Mouse (Mus musculus): ENCODE results near the gene Xntrpc. TPM values are rescaled to one million over a fixed set of nuclear protein-coding genes. Genes with fewer than 3 reads are reported as not detected.

Xntrpc gene
- polyA plus RNA-seq, 1 experiment from 2014 or later = 0.86 TPM

GRCm38 (mm10) chr7:102084041-102084696 is 18.7 kb downstream of the Xntrpc start:
- Histone ChIP-seq H3K9me3 (replicated peaks) (no peaks in the 10 kb centered on the region), H3K27ac (replicated peaks) (no peak overlapping the region), H3K27me3 (replicated peaks) (no peaks in the 10 kb centered on the region), H3K4me3 (replicated peaks) (no peak overlapping the region), H3K4me1 (no peaks in the 10 kb centered on the region), H3K36me3 (peaks cover 46% of the 10 kb centered on the region), H3K4me2 (no peak overlapping the region), H3K9ac (replicated peaks) (no peak overlapping the region)
- WGBS = 94% methylated on average over 26 of the region's 26 CpGs
- ATAC-seq (ENCODE audit: low FRiP score) = no peak

GRCm38 (mm10) chr7:102087336-102087735 is 21.8 kb downstream of the Xntrpc start:
- no peaks in the 10 kb centered on the region for H3K27me3 ChIP-seq (replicated peaks)
- H3K9me3 ChIP-seq (replicated peaks) = no peaks in the 10 kb centered on the region
- no peaks in the 10 kb centered on the region for H3K4me1 ChIP-seq
- no peak overlapping the region for H3K4me2 ChIP-seq
- H3K9ac ChIP-seq (replicated peaks) = no peak overlapping the region
- H3K4me3 ChIP-seq (replicated peaks) = no peak overlapping the region
- 92% methylated on average over 4 of the region's 4 CpGs for WGBS
- no peak overlapping the region for H3K27ac ChIP-seq (replicated peaks)
- ATAC-seq (ENCODE audit: low FRiP score) = no peak
- peaks cover 22% of the 10 kb centered on the region for H3K36me3 ChIP-seq

DNA sequence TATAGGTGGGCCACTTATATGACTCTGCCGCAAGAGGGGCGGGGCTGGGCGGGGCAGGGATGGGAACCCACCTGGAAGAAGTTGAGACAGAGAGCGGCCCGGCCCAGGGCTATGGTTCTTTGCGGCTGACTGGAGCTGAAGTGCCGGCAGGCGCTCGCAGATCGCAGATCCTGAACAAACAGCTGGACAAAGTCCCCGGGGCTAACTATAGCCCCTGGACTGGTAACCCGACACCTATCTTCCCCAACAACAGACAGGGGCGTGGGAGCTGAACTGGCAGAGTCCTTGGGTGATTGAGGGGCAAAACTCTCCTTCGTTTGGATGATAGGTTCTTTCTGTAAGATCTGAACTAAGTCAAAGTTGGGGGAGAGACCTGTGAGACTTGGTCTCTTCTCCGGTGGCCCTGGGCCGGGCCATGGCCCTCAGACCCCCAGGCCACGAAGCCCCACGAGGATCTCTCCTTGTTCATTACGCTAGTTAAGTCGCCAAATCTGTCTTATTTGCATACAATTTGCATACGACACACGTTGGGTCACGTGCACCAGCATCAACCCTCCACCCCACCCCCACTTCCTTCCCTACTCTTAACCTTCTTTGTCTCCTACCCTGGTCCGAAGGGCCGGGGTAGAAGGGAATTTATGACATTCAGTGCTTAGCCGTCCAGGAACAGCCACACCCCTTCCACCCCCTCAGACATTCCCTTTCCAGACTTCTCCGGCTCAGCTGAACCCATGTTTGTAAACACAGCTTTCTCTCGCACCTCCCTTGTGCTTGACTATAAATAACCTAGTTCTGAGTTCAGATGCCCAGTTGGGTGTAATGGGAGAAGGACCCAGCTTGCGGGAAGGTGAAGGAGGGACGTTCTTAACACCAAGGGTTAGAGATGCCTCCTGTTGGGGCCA is 34.5 kb downstream of the Xntrpc start:
- WGBS = 3% methylated on average over 30 of the region's 30 CpGs
- peak overlapping the region; percentile 53 for H3K4me2 ChIP-seq

GRCm38 (mm10) chr7:102100868-102101267 is 35.4 kb downstream of the Xntrpc start:
- Histone ChIP-seq H3K4me2 (no peak overlapping the region), H3K4me1 (peaks cover 14% of the 10 kb centered on the region), H3K9ac (replicated peaks) (no peak overlapping the region), H3K27me3 (replicated peaks) (no peaks in the 10 kb centered on the region; the same call in 1 of the 2 replicates), H3K4me3 (replicated peaks) (no peak overlapping the region), H3K9me3 (replicated peaks) (no peaks in the 10 kb centered on the region), H3K27ac (replicated peaks) (no peak overlapping the region), H3K36me3 (no peaks in the 10 kb centered on the region)
- ATAC-seq (ENCODE audit: low FRiP score) = no peak
- 35% methylated on average over 5 of the region's 5 CpGs for WGBS

More for the DNA sequence above, 34.5 kb downstream of the Xntrpc start:
- H3K27me3 ChIP-seq (replicated peaks) = no peaks in the 10 kb centered on the region; the same call in 1 of the 2 replicates
- peaks cover 14% of the 10 kb centered on the region for H3K4me1 ChIP-seq
- H3K4me3 ChIP-seq (replicated peaks) = peak overlapping the region; percentile 23
- peak; percentile 39; the same call in 1 of the 2 replicates for ATAC-seq (ENCODE audit: low FRiP score)
- H3K9me3 ChIP-seq (replicated peaks) = no peaks in the 10 kb centered on the region
- no peaks in the 10 kb centered on the region for H3K36me3 ChIP-seq
- H3K27ac ChIP-seq (replicated peaks) = no peak overlapping the region
- H3K9ac ChIP-seq (replicated peaks) = no peak overlapping the region

DNA sequence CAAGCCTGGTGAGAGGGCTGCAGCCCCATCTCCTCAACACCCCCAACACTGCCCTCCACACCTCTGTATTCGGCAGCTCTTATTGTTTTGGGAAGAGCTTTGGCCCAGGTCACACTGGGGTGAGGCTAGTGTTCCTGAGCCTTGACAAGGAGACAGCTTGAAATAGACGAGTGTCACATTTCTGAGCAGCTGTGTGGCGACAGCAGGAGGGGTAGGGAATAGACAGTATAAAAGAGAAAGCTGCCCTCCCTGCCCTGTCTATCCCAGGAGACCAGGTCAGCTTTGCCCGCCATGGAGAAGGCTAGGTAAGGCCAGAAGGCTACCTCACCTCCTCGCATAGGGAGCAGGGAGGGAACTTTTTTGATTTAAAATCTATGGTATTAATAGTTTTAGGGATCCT is 36.0 kb downstream of the Xntrpc start, which contains the start of gene Art1:
Art1 (plus strand) TSS at position 257 of the 400 bp plus-strand sequence.
- Histone ChIP-seq H3K9ac (replicated peaks) (no peak within 1 kb of the TSS), H3K4me1 (peaks cover 14% of the 10 kb centered on the region), H3K36me3 (no peaks in the 10 kb centered on the region), H3K4me3 (replicated peaks) (no peak within 1 kb of the TSS), H3K9me3 (replicated peaks) (no peaks in the 10 kb centered on the region), H3K27ac (replicated peaks) (no peak within 1 kb of the TSS), H3K4me2 (no peak within 1 kb of the TSS), H3K27me3 (replicated peaks) (no peaks in the 10 kb centered on the region; the same call in 1 of the 2 replicates)
- 44% methylated on average over 5 of the region's 5 CpGs for WGBS
- no peak for ATAC-seq (ENCODE audit: low FRiP score)

DNA sequence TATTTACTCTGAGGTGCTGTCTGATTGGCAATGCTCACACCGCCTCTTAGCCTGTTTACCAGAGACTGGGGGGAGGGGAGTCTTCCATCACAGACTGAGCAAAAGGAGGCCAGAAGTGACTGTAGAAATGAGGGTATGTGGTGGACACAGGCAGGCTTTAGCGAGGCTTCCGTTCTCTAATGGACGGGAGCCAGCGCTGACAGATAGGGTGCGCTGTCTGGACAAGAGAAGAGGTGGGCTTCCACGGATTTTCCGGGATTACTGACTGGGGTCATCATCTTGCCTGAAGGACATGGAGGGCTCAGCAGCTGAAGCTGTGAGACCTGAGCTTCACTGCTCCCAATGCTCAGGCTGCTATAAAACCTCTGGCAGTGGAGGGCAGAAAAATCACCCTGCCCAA is 36.7 kb downstream of the Xntrpc start:
- ATAC-seq (ENCODE audit: low FRiP score) = no peak
- 43% methylated on average over 8 of the region's 8 CpGs for WGBS
- Histone ChIP-seq H3K4me3 (replicated peaks) (no peak overlapping the region), H3K9me3 (replicated peaks) (no peaks in the 10 kb centered on the region), H3K36me3 (no peaks in the 10 kb centered on the region), H3K27ac (replicated peaks) (no peak overlapping the region), H3K4me1 (peaks cover 14% of the 10 kb centered on the region), H3K27me3 (replicated peaks) (no peaks in the 10 kb centered on the region; the same call in 1 of the 2 replicates), H3K4me2 (no peak overlapping the region), H3K9ac (replicated peaks) (no peak overlapping the region)

- Histone ChIP-seq H3K4me1 (peaks cover 14% of the 10 kb centered on the region), H3K9ac (replicated peaks) (no peak overlapping the region), H3K27ac (replicated peaks) (no peak overlapping the region), H3K27me3 (replicated peaks) (no peaks in the 10 kb centered on the region; the same call in 1 of the 2 replicates), H3K4me3 (replicated peaks) (no peak overlapping the region), H3K4me2 (no peak overlapping the region), H3K36me3 (no peaks in the 10 kb centered on the region), H3K9me3 (replicated peaks) (no peaks in the 10 kb centered on the region)
- WGBS = 54% methylated on average over 6 of the region's 6 CpGs
- no peak for ATAC-seq (ENCODE audit: low FRiP score)
These were observed 37.2 kb downstream of the Xntrpc start for GRCm38 (mm10) chr7:102102696-102103095.

- Histone ChIP-seq H3K27me3 (replicated peaks) (no peaks in the 10 kb centered on the region; the same call in 1 of the 2 replicates), H3K36me3 (no peaks in the 10 kb centered on the region), H3K4me2 (no peak overlapping the region), H3K9ac (replicated peaks) (no peak overlapping the region), H3K9me3 (replicated peaks) (no peaks in the 10 kb centered on the region), H3K27ac (replicated peaks) (no peak overlapping the region), H3K4me3 (replicated peaks) (no peak overlapping the region), H3K4me1 (peaks cover 14% of the 10 kb centered on the region)
- ATAC-seq (ENCODE audit: low FRiP score) = no peak
- WGBS = 87% methylated on average over 2 of the region's 2 CpGs
These were observed 38.0 kb downstream of the Xntrpc start for GRCm38 (mm10) chr7:102103555-102103954.

- H3K27me3 ChIP-seq (replicated peaks) = no peaks in the 10 kb centered on the region; the same call in 1 of the 2 replicates
- no peak overlapping the region for H3K4me3 ChIP-seq (replicated peaks)
- no peak overlapping the region for H3K9ac ChIP-seq (replicated peaks)
- no peaks in the 10 kb centered on the region for H3K9me3 ChIP-seq (replicated peaks)
- ATAC-seq (ENCODE audit: low FRiP score) = no peak
- 76% methylated on average over 5 of the region's 5 CpGs for WGBS
- H3K4me1 ChIP-seq = peaks cover 14% of the 10 kb centered on the region
- H3K27ac ChIP-seq (replicated peaks) = no peak overlapping the region
- no peak overlapping the region for H3K4me2 ChIP-seq
- no peaks in the 10 kb centered on the region for H3K36me3 ChIP-seq
These were observed 38.6 kb downstream of the Xntrpc start for GRCm38 (mm10) chr7:102104126-102104525.

DNA sequence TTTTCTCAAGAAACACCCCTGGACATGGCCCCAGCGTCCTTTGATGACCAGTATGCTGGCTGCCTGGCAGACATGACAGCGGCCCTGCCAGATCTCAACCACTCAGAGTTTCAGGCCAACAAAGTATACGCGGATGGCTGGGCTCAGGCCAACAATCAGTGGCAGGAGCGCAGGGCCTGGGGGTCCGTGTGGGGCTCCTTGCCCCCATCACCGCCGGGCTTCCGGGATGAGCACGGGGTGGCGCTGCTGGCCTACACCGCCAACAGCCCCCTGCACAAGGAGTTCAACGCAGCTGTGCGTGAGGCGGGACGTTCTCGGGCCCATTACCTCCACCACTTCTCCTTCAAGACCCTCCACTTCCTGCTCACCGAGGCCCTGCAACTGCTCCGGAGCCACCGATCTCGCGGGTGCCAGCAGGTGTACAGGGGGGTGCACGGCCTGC is 41.2 kb downstream of the Xntrpc start:
- no peak overlapping the region for H3K9ac ChIP-seq (replicated peaks)
- H3K4me1 ChIP-seq = 0 out of 2 replicates have a peak, but pooled peaks cover 2% of the 10 kb centered on the region
- H3K4me2 ChIP-seq = peak overlapping the region; percentile 53
- H3K9me3 ChIP-seq (replicated peaks) = no peaks in the 10 kb centered on the region
- peak overlapping the region; percentile 6; the same call in 1 of the 2 replicates for H3K4me3 ChIP-seq (replicated peaks)
- no peak for ATAC-seq (ENCODE audit: low FRiP score)
- no peaks in the 10 kb centered on the region for H3K27me3 ChIP-seq (replicated peaks)
- no peak overlapping the region for H3K27ac ChIP-seq (replicated peaks)
- H3K36me3 ChIP-seq = no peaks in the 10 kb centered on the region
- whole genome bisulfite sequencing = 24% methylated on average over 23 of the region's 23 CpGs

DNA sequence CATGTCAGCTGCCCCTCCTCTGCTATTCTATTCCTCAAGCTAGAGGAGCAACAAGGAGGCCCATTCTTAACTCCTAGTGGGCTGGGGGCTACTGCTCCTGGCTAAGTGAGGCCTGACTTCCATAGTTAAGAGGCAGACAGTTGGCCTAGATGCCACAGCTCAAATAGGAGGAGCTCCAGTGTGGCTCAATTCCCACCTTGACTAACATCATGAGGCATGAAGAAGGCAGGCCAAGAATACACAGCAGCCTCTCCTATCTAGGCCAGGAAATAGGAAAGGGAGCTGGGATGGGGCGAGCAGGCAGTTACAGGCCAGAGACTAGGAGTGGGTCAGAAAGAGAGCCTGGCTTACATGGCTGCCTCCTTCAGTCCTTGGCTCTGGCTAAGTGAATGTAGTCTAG is 42.7 kb downstream of the Xntrpc start:
- Histone ChIP-seq H3K4me2 (no peak overlapping the region), H3K27ac (replicated peaks) (no peak overlapping the region), H3K4me3 (replicated peaks) (no peak overlapping the region), H3K4me1 (no peaks in the 10 kb centered on the region), H3K36me3 (no peaks in the 10 kb centered on the region), H3K9me3 (replicated peaks) (no peaks in the 10 kb centered on the region), H3K27me3 (replicated peaks) (no peaks in the 10 kb centered on the region), H3K9ac (replicated peaks) (no peak overlapping the region)
- ATAC-seq (ENCODE audit: low FRiP score) = no peak
- WGBS = 94% methylated on average over 1 of the region's 1 CpGs

Data from neural tube, embryonic 15.5 days (tissue).